Mouse (Mus musculus): ENCODE data around the gene Sgpp2.

GRCm38 (mm10) chr1:78395737-78396136, 85.6 kb downstream of the Sgpp2 start:
- TF ChIP-seq POLR2A (IDR thresholded peaks at IDR 0.05; ENCODE audit: low read depth, low read length) (no peak), CTCF (IDR thresholded peaks at IDR 0.05; ENCODE audit: extremely low read depth, insufficient read depth, insufficient read length, insufficient replicate concordance) (no peak)
